Mouse (Mus musculus) midbrain, embryonic 16.5 days (tissue): Measurements from ENCODE around the gene Foxp1. TPM values are rescaled to one million over a fixed set of nuclear protein-coding genes. Genes with fewer than 3 reads are reported as not detected.

Experiments used
- ATAC-seq: fragments of 200-750 bp; cut with Nextera tagmentation; 2 replicates; pipeline ENCODE4 v1.8.0; 2017; ENCODE audit warnings: moderate TSS enrichment
- H3K27ac ChIP-seq: fragments of 300-500 bp; sonication (generic); 2 replicates; pipeline ENCODE4 v1.5.1; 2014; ENCODE audit warnings: mild to moderate bottlenecking, low read length, mixed read lengths
- H3K27me3 ChIP-seq: fragments of 300-500 bp; sonication (generic); 2 replicates; pipeline ENCODE4 v1.6.1; 2014; ENCODE audit warnings: low read depth, low read length, mixed read lengths; ENCODE audit not compliant: control insufficient read depth, insufficient read depth
- H3K36me3 ChIP-seq: fragments of 300-500 bp; sonication (generic); 2 replicates; pipeline ENCODE4 v1.6.1; 2014; ENCODE audit warnings: mild to moderate bottlenecking, low read length, moderate library complexity, mixed read lengths; ENCODE audit not compliant: control insufficient read depth, insufficient read depth
- H3K4me1 ChIP-seq: fragments of 300-500 bp; sonication (generic); 2 replicates; pipeline ENCODE4 v1.6.1; 2014; ENCODE audit warnings: mild to moderate bottlenecking, low read length, mixed read lengths; ENCODE audit not compliant: control insufficient read depth, insufficient read depth
- H3K4me2 ChIP-seq: fragments of 300-500 bp; sonication (generic); 2 replicates; pipeline ENCODE4 v1.6.1; 2014; ENCODE audit warnings: mild to moderate bottlenecking, low read length, mixed read lengths
- H3K4me3 ChIP-seq: fragments of 300-500 bp; sonication (generic); 2 replicates; pipeline ENCODE4 v1.5.1; 2014; ENCODE audit warnings: low read depth, mild to moderate bottlenecking, low read length, moderate library complexity, mixed read lengths
- H3K9ac ChIP-seq: fragments of 300-500 bp; sonication (generic); 2 replicates; pipeline ENCODE4 v1.6.1; 2014; ENCODE audit warnings: low read depth, low read length, mixed read lengths
- H3K9me3 ChIP-seq: fragments of 300-500 bp; sonication (generic); replicated peaks from 2 replicates; pipeline ENCODE4 v1.6.1; 2014; ENCODE audit warnings: mild to moderate bottlenecking, low read length, mixed read lengths; ENCODE audit not compliant: control insufficient read depth, poor library complexity, severe bottlenecking
- WGBS: fragments of 180-500 bp; shearing (Covaris S2); extraction: QIAGEN DNeasy Blood & Tissue Kit; methylation state at CpG from one replicate; pipeline ENCODE4 v1.1.7; 2014; 5-methylcytosine and 5-hydroxymethylcytosine counted together
- polyA plus RNA-seq: library from polyadenylated mRNA; unstranded; fragments of >200 nt; fragmentation: Nextera tagmentation; extraction: Ambion mirVana; gene quantifications from 2 replicates; pipeline ENCODE4 v1.2.1, GENCODE M21; 2015

Gene Foxp1
- polyA plus RNA-seq, 1 experiment from 2014 or later, result 79.8 TPM

- no peak overlapping the region for H3K4me2 ChIP-seq
- WGBS, result 65% methylated on average over 7 of the region's 7 CpGs
- no peak for ATAC-seq
Measured at GRCm38 (mm10) chr6:99441100-99441499, 81.4 kb downstream of the Foxp1 start.

GRCm38 (mm10) chr6:99440606-99441005 lies 81.9 kb downstream of the Foxp1 start:
- Histone ChIP-seq H3K9ac (no peak overlapping the region), H3K27ac (peak overlapping the region; percentile 69)

More at GRCm38 (mm10) chr6:99441100-99441499, 81.4 kb downstream of the Foxp1 start:
- Histone ChIP-seq H3K4me1 (peaks cover 19% of the 10 kb centered on the region), H3K27me3 (no peaks in the 10 kb centered on the region), H3K9ac (no peak overlapping the region), H3K27ac (no peak overlapping the region), H3K4me3 (no peak overlapping the region), H3K36me3 (no peaks in the 10 kb centered on the region), H3K9me3 (no peaks in the 10 kb centered on the region)

GRCm38 (mm10) chr6:99439878-99440361 lies 82.6 kb downstream of the Foxp1 start:
- Histone ChIP-seq H3K9me3 (no peaks in the 10 kb centered on the region), H3K4me3 (no peak overlapping the region), H3K4me1 (peaks cover 19% of the 10 kb centered on the region), H3K4me2 (peak overlapping the region; percentile 34), H3K36me3 (no peaks in the 10 kb centered on the region), H3K27me3 (no peaks in the 10 kb centered on the region), H3K9ac (no peak overlapping the region; the same call in 1 of the 2 replicates), H3K27ac (peak overlapping the region; percentile 69)
- peak; percentile 79; the same call in 1 of the 2 replicates for ATAC-seq
- 5% methylated on average over 9 of the region's 9 CpGs for WGBS

More at GRCm38 (mm10) chr6:99440606-99441005, 81.9 kb downstream of the Foxp1 start:
- Histone ChIP-seq H3K9me3 (no peaks in the 10 kb centered on the region), H3K4me2 (no peak overlapping the region), H3K4me3 (no peak overlapping the region), H3K27me3 (no peaks in the 10 kb centered on the region), H3K4me1 (peaks cover 19% of the 10 kb centered on the region), H3K36me3 (no peaks in the 10 kb centered on the region)
- 90% methylated on average over 2 of the region's 2 CpGs for WGBS
- no peak for ATAC-seq

GRCm38 (mm10) chr6:99439214-99439877 lies 83.2 kb downstream of the Foxp1 start:
- Histone ChIP-seq H3K4me3 (no peak overlapping the region), H3K9me3 (no peaks in the 10 kb centered on the region), H3K9ac (0 out of 2 replicates have a peak overlapping the region, but pooled peaks have one; percentile 26), H3K4me2 (peak overlapping the region; percentile 34), H3K4me1 (peaks cover 19% of the 10 kb centered on the region), H3K27me3 (no peaks in the 10 kb centered on the region), H3K27ac (peak overlapping the region; percentile 69), H3K36me3 (no peaks in the 10 kb centered on the region)
- 6% methylated on average over 9 of the region's 9 CpGs for WGBS
- ATAC-seq, result no peak

GRCm38 (mm10) chr6:99436371-99436770 lies 86.2 kb downstream of the Foxp1 start:
- WGBS, result 96% methylated on average over 6 of the region's 6 CpGs
- Histone ChIP-seq H3K4me2 (no peak overlapping the region), H3K9ac (no peak overlapping the region), H3K36me3 (no peaks in the 10 kb centered on the region), H3K9me3 (no peaks in the 10 kb centered on the region), H3K27me3 (no peaks in the 10 kb centered on the region), H3K27ac (no peak overlapping the region), H3K4me3 (no peak overlapping the region), H3K4me1 (peaks cover 19% of the 10 kb centered on the region)
- ATAC-seq, result no peak

- no peaks in the 10 kb centered on the region for H3K9me3 ChIP-seq
- 94% methylated on average over 10 of the region's 10 CpGs for WGBS
- no peak overlapping the region for H3K27ac ChIP-seq
- H3K36me3 ChIP-seq, result no peaks in the 10 kb centered on the region
- H3K4me1 ChIP-seq, result peaks cover 14% of the 10 kb centered on the region
- no peak for ATAC-seq
- no peak overlapping the region for H3K9ac ChIP-seq
- H3K27me3 ChIP-seq, result no peaks in the 10 kb centered on the region
- H3K4me3 ChIP-seq, result no peak overlapping the region
- H3K4me2 ChIP-seq, result no peak overlapping the region
Measured at GRCm38 (mm10) chr6:99435140-99435539, 87.4 kb downstream of the Foxp1 start.

DNA sequence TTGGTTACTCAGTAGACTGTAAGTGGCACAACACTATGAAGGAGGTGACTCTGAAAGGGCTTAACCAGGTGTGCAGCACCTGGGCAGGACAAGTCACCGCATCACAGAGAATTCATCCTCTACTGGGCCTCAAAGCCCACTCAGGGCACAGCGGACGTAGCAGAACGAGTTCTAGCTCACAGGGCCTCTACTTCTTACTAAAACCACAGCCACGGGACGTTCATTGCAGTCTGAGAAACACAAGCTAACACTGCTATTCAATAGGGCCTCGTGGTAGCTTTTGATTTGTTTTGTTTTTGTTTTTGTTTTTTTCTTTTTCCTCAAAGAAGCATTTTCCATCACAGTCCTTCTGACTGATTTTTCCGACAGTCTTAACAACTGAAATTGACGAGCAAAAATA lies 89.5 kb downstream of the Foxp1 start:
- H3K4me2 ChIP-seq, result no peak overlapping the region
- H3K9me3 ChIP-seq, result no peaks in the 10 kb centered on the region
- H3K27ac ChIP-seq, result no peak overlapping the region
- ATAC-seq, result no peak
- no peaks in the 10 kb centered on the region for H3K36me3 ChIP-seq
- 91% methylated on average over 9 of the region's 9 CpGs for WGBS
- H3K9ac ChIP-seq, result no peak overlapping the region
- no peaks in the 10 kb centered on the region for H3K27me3 ChIP-seq
- no peaks in the 10 kb centered on the region for H3K4me1 ChIP-seq
- H3K4me3 ChIP-seq, result no peak overlapping the region

- no peaks in the 10 kb centered on the region for H3K4me1 ChIP-seq
- no peak for ATAC-seq
- H3K36me3 ChIP-seq, result no peaks in the 10 kb centered on the region
- no peaks in the 10 kb centered on the region for H3K27me3 ChIP-seq
- H3K27ac ChIP-seq, result no peak overlapping the region
- no peak overlapping the region for H3K4me2 ChIP-seq
- WGBS, result 70% methylated on average over 4 of the region's 4 CpGs
- H3K4me3 ChIP-seq, result no peak overlapping the region
- H3K9me3 ChIP-seq, result no peaks in the 10 kb centered on the region
- no peak overlapping the region for H3K9ac ChIP-seq
Measured at GRCm38 (mm10) chr6:99431941-99432340, 90.6 kb downstream of the Foxp1 start.

DNA sequence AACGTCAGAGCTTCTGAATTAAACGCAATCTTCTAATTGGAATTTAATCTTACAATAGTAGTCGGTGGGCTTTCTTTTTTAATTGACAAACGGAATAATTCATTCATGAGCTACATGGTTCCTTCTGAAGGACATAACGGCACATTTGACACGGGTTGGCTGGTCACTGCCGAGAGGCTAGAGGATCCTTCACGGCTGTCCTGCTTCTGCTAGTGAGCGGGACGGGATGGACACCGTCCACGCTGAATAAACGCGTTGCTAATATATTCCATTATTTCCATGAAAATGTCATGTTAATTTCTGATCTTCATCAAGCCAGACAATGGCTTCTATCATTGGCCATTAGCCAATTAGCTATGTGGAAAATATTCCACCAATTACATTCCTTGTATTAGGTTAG lies 92.0 kb downstream of the Foxp1 start:
- Histone ChIP-seq H3K4me2 (peak overlapping the region; percentile 44), H3K27ac (no peak overlapping the region), H3K4me1 (no peaks in the 10 kb centered on the region), H3K36me3 (no peaks in the 10 kb centered on the region), H3K27me3 (no peaks in the 10 kb centered on the region), H3K9ac (no peak overlapping the region), H3K4me3 (no peak overlapping the region), H3K9me3 (no peaks in the 10 kb centered on the region)
- ATAC-seq, result no peak
- WGBS, result 43% methylated on average over 14 of the region's 14 CpGs
